Mouse (Mus musculus): ENCODE data around the gene Pcca.

DNA sequence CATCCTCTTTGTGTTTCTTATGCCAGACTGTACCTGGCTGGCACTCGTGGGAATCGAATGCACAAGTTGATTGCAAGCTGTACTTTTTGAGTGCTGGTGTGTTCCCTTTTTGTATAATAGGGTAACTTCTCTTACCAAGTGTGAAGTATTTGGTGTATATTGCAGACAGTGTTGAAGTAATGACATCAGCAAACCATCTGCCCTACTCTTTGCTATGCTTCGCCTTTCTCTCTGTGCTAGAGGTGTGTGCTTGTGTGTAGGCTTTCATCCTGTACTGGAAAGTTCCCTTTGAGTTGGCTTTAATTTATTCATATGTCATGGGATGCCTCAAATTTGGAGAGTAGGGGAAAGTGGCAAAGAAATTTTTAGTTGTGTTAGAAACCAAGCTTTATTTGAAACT lies 220.2 kb downstream of the Pcca start:
- TF ChIP-seq EP300 (IDR thresholded peaks at IDR 0.05; ENCODE audit: insufficient read depth, low read depth, low read length) (no peak), POLR2A (IDR thresholded peaks at IDR 0.05; ENCODE audit: insufficient read depth, low read length) (no peak), CTCF (IDR thresholded peaks at IDR 0.05; ENCODE audit: low read depth, low read length) (no peak)

Data from ES-Bruce4 (cell line).